Mouse (Mus musculus) myocyte (in vitro differentiated cells): ENCODE results near the gene Bcl6b.

Experiments used
- MYOG ChIP-seq, 3 experiments: IDR thresholded peaks; one replicate each; pipeline ENCODE4 v1.6.1; 2011; ENCODE audit warnings: control low read depth in 2 of 3, low read depth in 2 of 3, mild to moderate bottlenecking in 2 of 3; ENCODE audit not compliant: insufficient read length in 2 of 3, control insufficient read depth in 1 of 3, insufficient read depth in 1 of 3
- POLR2A ChIP-seq: IDR thresholded peaks from one replicate; pipeline ENCODE4 v1.6.1; 2011; ENCODE audit warnings: low read depth, mild to moderate bottlenecking, control low read depth, moderate library complexity; ENCODE audit not compliant: insufficient read length
- USF1 ChIP-seq: IDR thresholded peaks from one replicate; pipeline ENCODE4 v1.6.1; 2011; ENCODE audit warnings: low read depth, mild to moderate bottlenecking, control low read depth, moderate library complexity

DNA sequence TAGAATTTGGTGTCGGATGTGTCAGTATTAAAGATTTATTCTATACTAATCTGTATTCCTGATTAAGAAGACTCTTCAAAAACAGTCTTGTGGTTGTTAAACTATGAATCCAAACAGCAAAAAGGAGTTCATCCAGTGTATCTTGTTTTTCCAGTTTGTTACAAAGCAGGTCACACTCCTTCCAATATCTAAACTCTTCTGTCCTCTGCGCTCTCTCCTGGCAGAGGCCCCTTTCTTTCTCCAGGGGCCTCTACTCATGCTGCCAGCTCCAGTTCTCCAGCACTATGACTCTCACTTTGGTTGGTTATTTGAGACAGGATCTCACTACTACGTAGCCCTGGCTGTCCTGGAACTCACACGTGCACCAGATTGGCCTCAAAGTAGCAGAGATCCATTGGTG is 36.2 kb upstream of the Bcl6b start:
- TF ChIP-seq MYOG (IDR thresholded peaks at IDR 0.05; ENCODE audit: control insufficient read depth in 1 of 3, insufficient read depth in 1 of 3, insufficient read length in 2 of 3, low read depth in 2 of 3) (no peak), POLR2A (no peak), USF1 (no peak)
